Mouse (Mus musculus) thymus, postnatal 36 days (tissue): ENCODE measurements around the gene Foxk2.
"Not testable (repeated sequence)": the region's sequence is repeated elsewhere in the genome, so short reads cannot be mapped to it uniquely, and the experiment has no call there.

Source experiments
- DNase-seq, 2 experiments: peaks; one replicate each; pipeline ENCODE4 v3.0.0; 2022; ENCODE audit warnings: mixed read lengths in 2 of 2

Foxk2 gene

DNA sequence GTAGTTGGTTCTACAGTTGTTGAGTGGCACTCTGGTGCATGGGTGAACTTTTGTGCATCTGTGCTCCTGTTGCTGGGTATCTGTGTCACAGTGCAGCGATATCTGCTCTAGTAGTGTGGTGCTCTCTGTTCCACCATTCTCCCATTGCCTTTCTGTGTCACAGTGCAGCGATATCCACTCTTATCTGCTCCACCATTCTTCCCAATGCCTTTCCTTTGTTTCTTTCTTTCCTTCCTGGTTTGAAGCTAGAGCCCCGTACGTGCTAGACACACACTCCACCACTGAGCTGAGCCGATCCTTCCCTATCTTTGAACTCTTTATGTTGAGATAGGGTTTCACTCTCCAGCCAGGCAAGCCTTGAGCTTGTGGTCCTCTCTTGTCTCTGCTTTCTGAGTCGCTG, 23.1 kb downstream of the Foxk2 start:
- DNase-seq: no peak

DNA sequence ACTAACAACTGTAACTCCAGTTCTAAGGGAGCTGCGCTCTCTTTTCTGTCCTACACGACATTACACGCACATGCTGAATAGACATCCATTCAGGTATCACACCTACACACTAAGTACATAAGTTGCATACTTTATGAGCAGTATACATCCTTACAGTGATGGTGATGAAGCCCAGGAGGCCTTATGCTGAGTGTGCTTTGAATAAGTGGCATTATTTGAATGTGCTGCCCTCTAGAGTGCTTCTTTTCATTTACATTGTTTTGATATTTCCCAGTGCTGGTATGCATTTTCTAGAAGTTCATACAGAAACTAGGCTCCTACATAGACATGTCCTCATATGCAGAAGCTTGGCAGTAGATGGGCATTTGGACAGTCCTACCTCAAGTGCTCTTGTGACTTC, 30.1 kb downstream of the Foxk2 start:
- DNase-seq: no peak

DNA sequence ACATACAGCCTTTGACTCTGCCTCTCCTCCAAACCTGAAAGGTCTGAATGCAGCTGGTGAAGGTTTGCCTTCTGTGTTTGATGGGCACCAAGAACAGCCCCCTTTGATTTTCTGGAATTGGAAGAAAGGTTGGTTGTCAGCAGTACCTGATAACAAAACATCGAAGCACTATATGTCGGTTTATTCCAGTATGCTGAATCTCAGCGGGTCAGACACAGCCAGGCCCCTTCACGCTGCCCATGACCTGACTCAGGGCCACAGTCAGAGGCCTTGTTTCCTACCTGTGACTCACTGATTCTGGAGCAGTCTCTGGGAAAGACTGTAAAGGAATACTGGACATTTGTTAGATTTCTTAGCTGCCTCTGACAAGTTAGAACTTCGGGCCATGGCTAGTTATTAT, 35.0 kb downstream of the Foxk2 start:
- no peak for DNase-seq

DNA sequence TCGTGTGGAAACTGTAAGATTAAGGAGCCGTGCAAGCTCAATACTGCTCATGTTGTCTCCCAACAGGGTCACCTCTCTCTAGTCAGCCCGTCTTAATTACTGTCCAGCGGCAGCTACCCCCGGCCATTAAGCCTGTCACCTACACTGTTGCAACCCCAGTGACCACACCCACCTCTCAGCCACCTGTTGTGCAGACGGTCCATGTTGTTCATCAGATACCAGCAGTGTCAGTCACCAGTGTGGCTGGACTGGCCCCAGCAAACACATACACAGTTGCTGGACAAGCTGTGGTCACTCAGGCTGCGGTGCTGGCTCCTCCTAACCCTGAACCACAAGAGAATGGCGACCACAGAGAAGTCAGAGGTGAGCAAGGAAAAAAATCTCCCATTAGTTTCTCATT, 38.7 kb downstream of the Foxk2 start:
- no peak for DNase-seq

DNA sequence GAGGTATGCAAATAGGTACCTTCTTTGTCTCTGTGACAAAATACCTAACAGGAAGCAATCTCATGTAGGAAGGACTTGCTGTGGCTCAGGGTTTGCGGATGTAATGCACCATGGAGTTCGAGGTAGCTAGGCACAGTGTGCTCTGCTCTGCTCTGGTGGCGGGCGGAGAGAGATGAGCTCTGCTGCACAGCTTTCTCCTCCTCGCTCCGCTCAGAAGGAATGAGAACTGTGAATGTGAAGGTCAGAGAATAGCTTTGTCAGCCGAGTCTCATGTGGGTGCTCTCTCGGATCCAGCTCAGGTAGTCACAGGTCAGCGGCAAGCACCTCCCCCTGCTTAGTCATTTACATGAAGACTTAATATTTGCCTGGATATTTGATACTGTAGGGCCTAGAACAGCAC, 40.5 kb downstream of the Foxk2 start:
- DNase-seq: no peak

DNA sequence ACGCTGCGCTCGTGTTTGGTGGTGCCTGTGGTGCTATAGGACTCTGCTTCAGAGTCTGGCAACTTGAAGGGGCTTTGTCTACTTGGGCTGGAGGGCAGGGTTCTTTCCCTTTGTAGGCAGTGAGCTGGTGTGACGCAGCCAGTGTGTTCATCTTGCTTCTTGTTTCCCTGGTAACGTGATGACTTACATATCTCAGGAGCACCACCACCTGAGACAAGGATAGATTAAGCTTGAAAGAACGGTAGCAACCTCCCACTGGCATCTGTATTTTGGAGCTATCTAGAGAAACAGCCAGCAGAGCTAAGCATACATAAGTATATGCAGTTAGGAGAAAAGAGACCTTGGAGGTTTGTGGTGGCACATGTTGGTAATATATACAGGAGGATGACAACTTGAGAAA, 45.6 kb downstream of the Foxk2 start:
- DNase-seq: no peak

DNA sequence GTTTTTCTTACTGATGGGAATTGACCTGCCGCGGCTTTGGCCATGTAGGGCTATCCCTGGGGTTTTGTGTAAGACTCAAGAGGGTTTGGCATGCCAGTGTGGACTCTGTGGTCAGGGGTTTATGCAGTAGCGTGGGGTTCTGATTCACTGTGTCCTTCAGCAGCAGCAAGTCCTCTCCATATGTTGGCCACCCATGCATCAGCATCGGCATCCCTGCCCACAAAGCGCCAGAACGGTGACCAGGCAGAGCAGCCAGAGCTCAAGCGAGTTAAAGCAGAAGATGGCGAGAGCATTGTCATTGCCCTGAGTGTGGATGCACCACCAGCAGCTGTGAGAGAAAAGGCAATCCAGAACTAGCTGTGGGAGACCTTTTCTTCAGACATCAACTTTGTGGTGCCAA, 46.8 kb downstream of the Foxk2 start:
- no peak for DNase-seq

DNA sequence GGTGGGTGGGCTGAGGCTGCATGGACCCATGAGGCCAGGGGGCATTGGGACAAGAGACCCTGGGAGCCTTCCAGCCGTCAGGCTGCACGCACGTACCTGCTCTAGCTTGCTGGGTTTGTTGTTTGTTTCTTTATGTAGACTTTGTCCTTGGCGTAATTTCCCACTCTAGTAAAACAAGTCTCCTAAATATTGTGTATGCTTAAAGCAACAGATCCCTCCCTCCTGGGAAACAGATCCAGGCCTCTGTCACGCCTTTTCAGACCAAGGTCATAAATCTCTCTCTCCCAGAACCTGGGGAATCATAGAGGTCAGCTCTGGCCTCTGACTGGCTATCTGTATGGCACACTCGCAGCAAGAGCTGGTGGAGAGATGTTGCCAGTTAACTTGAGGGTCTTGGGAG, 47.9 kb downstream of the Foxk2 start:
- DNase-seq: not testable (repeated sequence)

DNA sequence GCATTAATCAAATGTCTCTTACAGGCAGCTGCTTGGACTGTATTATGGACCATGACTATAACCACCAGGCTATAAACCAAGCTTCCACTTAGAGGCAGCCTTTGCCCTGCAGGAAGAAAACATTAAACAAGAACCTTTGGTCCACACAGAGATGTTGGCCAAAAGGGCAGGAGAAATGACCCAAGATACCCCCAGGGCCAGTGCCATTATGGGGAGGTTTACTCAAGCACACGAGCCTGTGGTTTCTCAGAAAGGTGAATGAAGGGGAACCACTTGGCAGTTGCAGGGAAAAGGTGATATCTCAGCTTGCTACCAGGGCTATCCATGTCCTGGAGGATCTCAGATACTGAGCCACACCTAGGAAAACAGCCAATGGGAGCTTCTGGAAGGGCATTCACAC, 66.2 kb downstream of the Foxk2 start:
- no peak for DNase-seq

DNA sequence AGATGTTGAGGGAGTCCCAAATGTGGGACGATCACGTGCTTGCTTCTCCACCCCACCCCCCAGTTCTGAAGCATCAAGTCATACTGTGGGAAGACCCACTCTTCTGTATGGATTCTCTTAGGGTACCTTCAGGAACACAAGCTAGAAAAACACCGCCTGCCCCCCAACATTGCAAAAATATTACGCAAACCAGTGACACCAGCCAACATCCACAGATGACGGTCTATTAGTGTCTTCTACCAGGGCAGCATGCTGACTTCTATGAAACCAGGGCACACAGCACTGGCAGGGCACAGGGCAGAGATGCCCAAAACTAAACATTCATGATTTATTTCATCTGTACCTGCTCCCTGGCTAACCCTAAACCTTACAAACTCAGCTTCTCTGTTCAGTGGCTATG, 66.9 kb downstream of the Foxk2 start:
- DNase-seq: no peak

DNA sequence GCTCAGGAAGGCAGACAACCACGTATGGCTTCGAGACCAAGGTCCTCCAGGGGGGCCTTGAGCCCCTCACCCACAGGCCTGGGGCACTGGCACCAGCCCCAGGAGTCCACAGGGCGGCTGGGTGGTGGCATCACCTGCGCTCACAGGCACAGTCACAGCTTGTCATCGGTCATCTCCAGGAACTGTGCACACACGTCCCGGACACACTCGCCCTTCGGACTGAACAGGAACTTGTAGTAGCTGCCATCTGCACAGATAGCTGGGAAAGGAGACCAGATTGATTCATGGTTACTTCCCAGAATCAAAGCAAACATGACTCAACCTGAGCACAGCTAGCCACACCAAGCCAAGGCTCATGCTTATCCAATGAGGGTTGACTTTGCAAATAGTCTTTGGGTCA, 68.4 kb downstream of the Foxk2 start:
- DNase-seq: no peak

DNA sequence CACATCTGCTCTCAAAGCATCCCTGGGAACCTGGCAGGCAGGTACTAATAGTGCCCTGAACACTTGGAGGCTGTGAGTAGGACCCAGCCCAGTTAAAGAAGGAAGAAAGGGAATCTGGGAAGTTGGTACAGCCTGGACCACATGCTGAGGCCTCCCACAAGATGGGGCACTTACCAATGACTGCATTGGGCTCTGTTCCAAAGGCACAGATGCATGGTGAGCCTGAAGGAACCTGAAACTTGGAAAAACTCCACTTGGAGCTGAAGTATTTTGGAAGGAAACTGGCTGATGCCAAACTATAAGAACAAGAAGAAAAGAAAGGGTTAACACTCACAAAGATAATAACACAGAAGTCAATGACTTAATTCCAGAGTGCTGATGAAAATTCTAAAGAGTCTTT, 68.8 kb downstream of the Foxk2 start:
- DNase-seq: no peak

DNA sequence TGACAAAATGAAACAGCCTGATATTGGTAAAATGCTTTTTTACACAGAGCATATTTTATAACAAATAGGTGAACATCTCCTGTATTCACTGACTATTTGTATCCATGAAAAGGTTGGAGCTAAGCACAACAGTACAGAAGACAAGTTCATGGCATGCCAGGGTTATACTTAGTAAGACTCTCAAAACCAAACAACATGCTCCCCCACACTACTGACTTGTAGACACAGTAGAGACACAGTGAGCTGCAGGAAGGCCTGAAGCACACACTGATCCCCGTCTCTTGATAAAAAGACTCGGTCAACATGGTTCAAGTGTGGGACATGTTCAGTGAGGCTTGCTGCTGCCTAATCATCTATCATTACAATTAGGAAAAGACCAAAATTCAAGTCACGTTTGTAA, 71.9 kb downstream of the Foxk2 start:
- no peak for DNase-seq

DNA sequence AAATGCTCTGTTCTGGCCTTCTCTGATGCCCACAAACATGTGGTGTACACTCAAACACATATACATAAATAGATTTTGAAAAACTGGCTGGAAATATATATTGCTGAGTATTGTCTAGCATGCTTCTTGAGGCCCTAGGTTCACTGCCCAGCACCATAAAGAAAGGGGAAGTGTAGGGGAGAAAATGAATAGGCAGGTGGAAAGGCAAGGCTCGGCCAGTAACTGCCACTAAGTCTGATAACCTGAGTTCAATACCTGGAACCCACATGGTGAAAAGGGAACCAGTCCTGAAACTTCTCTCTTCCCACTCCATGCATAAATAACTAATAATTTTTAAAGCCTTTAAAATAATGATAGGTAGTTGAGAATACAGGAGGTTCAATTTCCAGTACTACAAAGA, 79.9 kb downstream of the Foxk2 start:
- no peak for DNase-seq

DNA sequence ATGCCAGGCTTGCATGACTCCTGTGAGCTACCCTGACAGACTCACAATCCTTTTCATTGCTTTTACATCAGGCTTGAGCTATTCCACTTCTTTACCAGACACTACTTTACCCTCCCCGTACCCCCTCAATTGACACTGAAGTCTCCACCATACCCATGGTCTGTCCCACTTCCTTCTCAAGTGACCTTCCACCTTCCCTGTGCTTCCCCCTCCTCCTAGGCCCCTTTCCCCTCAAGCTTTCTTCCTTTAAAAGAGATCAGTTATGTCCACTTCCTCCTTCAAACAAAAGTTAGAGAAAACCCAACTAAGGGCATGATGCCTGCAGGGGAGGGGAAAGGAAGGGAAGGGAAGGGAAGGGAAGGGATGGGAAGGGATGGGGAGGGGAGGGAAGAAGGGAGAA, 80.5 kb downstream of the Foxk2 start:
- no peak for DNase-seq

DNA sequence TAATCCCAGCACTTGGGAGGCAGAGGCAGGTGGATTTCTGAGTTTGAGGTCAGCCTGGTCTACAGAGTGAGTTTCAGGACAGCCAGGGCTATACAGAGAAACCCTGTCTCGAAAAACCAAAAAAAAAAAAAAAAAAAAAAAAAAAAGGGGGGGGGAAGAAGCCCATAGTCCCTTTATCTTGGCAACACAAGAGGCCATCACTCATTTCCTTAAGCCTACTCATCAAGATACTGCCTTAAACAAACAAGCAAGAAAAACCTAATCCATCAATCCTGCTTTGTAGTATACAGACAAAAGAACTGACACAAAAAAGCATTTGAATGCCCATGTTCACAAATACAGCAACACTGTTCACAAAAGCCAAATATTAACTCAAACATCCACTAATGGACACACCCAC, 82.6 kb downstream of the Foxk2 start:
- DNase-seq: not testable (repeated sequence)

DNA sequence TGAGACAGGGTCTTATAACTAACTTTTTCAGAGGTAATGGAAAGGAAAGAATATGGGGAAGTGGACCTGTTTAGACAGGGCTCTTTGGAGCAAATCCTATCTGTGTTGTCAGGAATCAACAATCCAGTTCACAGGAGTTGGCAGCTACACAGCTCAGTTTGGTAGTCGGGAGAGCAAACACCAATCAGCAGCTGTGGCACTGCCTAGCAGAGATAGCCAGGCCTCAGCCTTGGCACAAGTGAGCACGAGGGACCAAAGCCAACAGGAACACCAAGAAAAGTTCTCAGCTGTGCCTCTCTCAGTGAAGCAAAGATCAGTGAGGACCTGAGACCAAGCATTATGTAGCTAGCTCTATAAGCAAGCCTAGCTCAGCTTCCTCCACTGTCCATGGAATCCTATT, 87.2 kb downstream of the Foxk2 start:
- no peak for DNase-seq

DNA sequence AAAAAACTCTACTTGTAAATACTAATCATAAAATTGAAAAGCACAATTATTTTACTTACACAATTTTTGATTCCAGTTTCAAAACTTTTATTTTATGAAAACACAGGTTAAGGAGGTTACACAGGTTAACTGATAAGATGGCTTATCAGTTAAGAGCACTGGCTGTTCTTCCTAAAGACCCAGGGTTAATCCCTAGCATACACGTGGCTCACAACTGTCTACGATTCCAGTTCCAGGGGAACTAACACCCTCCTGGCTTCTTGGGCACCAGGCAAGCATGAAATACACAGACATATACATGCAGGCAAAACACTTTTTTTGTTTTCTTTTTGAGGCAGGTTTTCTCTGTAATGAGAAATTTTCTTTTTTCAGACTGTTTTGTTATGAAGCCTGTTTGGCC, 88.4 kb downstream of the Foxk2 start:
- no peak for DNase-seq

DNA sequence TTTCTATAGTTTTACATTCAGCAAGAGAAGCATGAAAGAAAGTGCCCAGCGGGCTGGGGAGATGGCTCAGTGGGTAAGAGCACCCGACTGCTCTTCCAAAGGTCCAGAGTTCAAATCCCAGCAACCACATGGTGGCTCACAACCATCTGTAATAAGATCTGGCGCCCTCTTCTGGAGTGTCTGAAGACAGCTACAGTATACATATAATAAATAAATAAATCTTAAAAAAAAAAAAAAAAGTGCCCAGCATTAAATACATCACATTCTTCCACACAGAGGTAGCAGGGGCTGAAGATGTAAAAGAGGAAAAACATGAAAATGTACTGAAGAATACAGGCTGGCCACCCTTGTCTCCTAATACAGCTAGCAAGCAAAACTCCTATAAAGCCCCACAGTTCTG, 88.9 kb downstream of the Foxk2 start:
- DNase-seq: not testable (repeated sequence)

DNA sequence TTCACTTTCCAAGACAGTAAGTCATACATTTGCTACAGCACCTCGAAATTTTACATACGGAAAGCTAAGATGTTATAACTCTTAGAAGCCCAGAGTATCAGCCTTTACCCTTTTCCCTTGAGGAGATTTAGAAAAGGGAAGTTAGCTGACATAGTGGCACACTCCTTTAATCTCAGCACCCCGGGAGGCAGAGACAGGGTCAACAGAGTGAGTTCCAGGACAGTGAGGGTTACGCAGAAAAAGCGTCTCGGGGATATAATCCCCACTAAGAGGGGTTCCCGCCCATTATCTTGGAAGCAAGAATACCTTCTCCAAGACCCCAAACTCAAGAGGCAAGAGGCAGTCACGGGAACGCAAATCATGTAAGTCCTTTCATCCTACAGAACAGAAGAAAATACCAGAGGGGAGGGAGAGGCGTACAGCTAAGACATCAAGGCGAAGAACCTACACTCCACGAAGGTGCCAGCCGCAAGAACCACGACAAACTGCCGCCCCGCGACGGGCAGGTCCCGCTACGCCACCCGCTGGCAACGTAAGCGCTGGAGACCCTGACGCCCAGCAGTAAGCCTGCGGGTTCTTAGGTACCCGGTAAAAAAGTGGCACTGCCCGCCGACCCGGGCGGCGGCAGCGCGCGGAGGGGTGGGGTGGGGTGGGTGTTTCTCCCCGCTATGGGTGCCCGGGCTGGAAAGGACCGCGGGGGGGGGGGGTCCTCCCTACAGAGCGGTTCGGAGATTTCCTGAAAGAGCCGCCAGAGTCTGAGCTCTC, 93.7 kb downstream of the Foxk2 start:
- DNase-seq: peak; percentile 35 to 61

DNA sequence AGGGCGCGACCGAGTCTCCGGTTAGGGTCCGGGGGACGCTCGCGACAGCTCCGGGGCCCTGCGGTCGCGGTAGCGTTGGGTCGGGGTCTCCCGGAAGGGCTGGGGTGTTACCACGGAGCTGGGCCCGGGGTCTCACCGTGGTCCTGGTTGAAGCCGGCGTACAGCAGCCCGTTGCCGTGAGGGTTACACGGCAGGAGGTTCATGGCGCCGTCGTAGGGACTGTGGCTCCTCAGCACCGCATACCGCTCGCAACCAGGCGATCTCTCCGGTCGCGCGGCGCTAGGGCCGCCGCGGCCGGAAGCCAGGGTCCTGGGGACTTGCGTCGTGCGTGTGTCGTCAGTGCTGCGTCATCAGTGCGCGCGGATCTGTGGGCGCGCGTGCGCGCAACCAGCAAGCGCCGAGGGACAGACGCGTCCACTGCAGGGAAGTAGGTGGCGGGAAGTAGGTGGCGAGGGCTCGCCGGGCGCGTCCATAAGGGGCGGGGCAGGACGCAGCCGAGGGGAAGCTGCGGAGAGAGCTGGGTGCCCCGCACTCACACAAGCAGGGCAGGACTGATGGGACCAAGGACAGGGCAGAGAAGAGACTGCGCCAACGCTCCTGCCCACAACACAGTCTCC, 94.4 kb downstream of the Foxk2 start, which contains the start of gene Wdr45b:
Wdr45b (minus strand) TSS at position 355 of the 617 bp plus-strand sequence.
- DNase-seq: peak; percentile 96 to 97
